Mouse (Mus musculus) A20 (cell line): ENCODE measurements at regions not wholly inside any gene's neighbourhood (a gene's known extent, or its start where the extent isn't known, plus 50 kb on each side); places are given as distances from the start of the nearest gene placed in this dataset.
A peak's percentile ranks its signal among the peaks of the same experiment; 100 is the strongest.

Experiments used
- DNase-seq: peaks from one replicate; pipeline ENCODE4 v3.0.0-alpha.2; 2011; ENCODE audit warnings: low read depth, low spot score

DNA sequence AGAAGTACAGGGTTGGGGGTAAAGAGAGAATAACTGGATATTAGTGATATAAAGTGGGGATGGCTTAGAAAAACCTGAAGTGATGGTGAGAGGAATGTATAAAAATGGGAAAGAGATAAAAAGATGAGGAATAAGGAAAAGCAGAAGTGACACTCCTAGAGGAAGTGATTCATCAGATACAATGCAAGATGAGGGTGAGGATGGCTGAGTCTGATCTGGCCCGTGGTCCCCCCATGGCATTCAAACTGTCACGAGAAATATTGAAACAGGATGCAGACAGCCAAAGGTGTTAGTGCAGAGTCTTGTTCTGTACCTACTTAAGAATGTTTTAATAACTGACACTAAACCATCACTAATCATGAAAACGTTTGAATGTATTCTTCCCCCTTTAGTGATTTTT is 56.2 kb upstream of the Kitl start:
- DNase-seq: no peak

DNA sequence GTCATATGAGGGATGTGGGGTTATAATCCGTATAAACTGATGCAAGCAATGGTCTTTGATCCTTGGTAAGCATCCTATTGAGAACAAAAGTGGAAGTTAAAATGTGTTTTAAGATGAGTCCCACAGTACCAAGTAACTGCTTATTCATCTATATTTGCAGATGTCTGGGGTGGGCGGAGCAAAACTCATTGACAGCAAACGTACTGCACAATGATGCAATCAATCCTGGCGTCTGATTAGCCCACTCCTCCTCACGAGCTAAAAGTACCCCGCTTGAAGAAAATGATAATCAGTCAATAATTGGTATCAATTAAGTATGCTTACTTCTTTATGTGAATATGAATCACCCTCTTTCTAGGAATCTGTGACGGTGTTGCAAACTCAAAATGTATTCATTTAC is 62.9 kb upstream of the Kitl start:
- no peak for DNase-seq

- DNase-seq: no peak
Measured at GRCm38 (mm10) chr10:99951718-99952117, 63.7 kb upstream of the Kitl start.

DNA sequence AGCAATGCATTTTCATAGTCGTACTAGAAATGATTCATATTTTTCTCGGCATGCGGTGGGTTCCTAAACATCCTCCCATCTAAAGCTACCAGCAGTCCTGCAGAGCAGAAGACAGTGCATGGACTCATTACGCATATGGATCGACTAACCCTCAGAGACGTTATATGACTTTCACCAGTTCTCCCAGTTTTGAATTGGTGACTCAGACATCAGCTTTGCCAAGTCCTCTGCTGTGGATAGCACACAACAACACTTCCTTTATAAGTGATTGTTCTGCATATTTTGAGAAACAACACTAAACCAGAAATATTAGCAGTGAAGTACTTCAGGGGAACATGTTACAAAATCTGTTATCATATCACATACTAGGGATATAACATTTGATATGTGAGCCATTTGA is 64.1 kb upstream of the Kitl start:
- DNase-seq: no peak

DNA sequence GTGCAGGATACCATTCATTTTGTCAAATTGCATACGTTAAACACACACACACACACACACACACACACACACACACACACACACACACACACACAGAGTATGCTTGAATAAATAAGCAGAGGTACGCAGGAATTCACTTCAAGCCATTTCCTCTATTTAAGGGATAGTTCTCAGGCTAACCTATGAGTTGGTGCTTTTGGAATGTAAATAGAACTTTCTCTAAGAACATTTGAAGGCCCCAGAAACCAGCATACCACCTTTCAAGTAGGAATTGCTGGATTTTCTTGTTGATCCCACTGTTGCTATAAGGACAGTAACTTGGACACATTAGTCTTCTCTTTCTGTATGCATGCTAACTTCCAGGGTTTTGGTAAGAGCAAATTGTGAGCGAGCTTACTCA is 66.7 kb upstream of the Kitl start:
- DNase-seq: no peak

GRCm38 (mm10) chr10:99945418-99945817 is 70.0 kb upstream of the Kitl start:
- DNase-seq: no peak

GRCm38 (mm10) chr10:99941665-99942064 is 73.8 kb upstream of the Kitl start:
- DNase-seq: no peak

GRCm38 (mm10) chr10:99938901-99939300 is 76.5 kb upstream of the Kitl start:
- DNase-seq: no peak

GRCm38 (mm10) chr10:99937921-99938618 is 77.4 kb upstream of the Kitl start:
- no peak for DNase-seq

DNA sequence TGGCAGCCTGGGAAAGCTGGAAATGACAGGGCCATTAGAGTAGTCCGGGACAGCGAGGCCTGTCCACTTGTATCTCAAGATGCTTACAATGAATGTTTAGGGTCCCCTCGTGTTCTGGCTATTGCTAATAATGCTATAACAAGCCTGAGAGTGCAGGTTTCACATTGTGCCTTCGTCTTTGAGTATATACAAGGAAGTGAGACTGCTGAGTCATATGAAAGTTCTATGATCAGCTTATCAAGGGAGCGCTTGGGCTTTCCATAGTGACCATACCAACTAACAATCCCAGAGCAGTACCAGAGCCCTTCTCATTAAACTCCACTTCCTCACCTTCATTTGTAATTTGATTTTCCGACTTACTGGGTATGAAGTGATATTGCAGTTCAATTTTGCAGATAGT is 86.2 kb upstream of the Kitl start:
- peak; percentile 55 for DNase-seq

DNA sequence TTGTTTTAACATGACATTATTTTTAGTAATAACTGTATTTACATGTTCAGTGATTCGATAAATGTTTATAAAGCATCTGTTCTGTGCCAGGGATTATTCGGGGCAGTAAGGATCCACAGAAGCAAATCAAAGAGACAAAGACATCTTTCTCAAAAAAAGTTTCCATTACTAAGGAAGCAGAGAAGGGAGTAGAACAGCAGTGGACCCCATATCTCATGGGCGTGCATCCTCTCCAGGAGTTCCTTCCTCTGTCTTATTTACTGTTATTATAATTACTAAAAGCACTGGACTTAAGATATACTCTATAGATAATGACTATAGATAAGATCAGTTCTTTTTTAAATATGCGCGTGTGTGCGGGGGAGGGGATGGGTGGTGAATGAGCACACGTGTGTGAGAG is 87.5 kb upstream of the Kitl start:
- DNase-seq: no peak

- DNase-seq: no peak
Measured at GRCm38 (mm10) chr10:99926327-99926954, 89.0 kb upstream of the Kitl start.

DNA sequence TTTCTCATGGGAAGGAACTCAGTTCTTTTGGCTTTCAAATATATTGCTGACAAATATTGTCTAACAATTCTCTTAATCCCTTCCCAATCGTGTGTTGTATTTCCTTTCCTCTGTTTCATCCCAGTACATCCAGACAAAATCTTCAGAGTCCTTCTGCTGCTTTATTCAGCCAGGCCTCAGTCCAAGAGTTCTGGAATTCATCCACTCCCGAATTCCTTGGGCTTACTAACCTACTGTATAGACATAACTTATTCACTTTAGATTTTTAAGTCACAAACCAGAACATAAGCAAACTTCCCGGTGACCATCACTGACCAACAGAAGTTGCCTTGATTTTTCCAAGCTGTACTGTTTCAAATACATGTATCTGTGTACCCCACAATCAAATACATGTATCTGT is 90.9 kb upstream of the Kitl start:
- no peak for DNase-seq

- DNase-seq: no peak
Measured at GRCm38 (mm10) chr10:99919925-99920324, 95.5 kb upstream of the Kitl start.

- no peak for DNase-seq
Measured at GRCm38 (mm10) chr10:99918567-99919320, 96.7 kb upstream of the Kitl start.

DNA sequence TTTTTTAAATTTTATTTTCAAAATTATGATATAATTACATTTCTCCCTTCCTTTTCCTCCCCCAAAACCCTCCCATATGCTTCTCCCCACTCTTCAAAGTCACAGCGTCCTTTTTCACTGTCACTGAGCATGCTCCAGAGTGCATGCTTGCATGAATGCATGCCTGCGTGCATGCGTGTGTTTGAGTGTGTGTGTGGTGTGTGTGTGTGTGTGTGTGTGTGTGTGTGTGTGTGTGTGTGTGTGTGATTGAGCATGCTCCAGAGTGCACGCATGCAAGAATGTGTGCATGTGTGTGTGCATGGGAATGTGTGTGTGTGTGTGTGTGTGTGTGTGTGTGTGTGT is 101.6 kb upstream of the Kitl start:
- no peak for DNase-seq

DNA sequence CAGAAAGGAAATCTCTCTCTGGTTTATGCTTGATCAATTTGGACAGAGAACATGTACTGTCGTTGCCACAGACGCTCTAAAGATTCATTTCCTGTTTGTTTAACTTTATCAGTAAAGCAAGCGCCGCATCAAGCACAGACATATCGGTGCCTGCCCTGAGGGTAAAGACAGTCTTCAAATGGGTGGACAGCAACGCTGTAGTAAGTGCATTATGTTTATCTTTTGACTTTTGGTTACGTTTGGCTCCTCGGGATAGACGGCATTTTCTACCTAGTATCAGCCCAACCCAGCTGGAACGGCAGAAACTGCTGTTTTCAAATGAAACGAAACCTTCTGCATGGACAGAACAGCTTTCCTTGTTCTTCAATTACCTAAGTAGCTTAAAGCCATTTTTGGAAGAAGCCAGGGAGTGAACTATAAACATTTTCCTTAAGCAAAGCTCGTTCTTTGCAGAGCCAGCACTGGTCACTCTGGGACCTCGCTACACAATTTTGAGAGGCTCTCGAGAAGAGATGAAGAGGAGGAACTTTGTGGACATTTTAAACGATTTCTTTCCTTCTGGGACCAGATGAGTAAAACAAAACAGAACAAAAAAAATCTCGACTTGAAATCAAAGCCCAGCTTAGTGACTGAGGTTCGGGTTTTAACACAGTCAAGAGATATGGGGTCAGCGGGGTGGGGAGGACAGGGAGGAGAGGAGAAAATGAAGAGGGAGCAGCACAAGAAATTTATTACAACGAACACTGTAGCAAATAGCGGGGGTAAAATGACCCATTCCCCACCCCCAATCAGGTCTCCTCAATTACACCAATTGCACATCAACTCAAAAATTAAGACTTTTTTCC is 102.2 kb upstream of the Kitl start:
- peak; percentile 81 for DNase-seq

DNA sequence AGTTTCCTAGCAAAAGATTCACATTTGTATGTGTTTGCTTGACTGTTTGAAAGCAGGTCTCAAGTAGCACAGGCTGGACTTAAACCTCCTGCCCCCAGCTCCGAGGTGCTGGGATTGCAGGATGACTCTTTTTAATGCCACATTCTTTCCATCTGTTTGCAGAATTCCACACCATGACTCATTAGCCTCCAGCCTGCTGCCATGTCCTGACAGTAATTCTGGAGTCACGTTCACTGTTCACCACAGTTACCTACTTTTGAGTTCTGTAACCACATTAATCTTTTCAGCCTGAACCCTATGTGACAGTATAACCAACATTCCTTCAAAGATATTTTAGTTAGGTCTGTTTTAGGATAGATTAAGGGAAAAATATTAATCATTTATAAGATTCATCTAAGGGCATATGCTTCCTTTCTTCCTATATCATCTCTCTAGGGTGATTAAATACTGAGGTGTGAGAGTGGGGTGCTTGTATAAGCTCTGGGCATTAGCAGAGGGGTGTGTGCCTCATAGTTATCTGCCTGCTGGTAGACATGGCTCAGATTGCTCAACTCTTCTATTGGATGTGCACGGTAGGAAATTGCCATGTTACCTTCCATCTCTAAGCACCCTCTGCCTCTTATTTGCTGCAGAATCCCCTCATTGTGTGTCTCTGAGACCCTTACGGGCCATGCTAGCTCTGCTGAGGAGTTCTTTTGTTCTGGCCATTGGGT is 105.3 kb upstream of the Kitl start:
- no peak for DNase-seq

- no peak for DNase-seq
Measured at GRCm38 (mm10) chr10:99908044-99908443, 107.4 kb upstream of the Kitl start.

- no peak for DNase-seq
Measured at GRCm38 (mm10) chr10:99906778-99907435, 108.5 kb upstream of the Kitl start.
